Mouse (Mus musculus): ENCODE results near the gene Hist1h2aa. TPM values are rescaled to one million over a fixed set of nuclear protein-coding genes. Genes with fewer than 3 reads are reported as not detected.

Hist1h2aa gene
- not detected for total RNA-seq (2021)
- long read RNA-seq, experiment 1: 0 reads
- long read RNA-seq, experiment 2: 0 reads

- no peak for DNase-seq
These were observed at the start of gene Hist1h2aa for GRCm38 (mm10) chr13:23934211-23934520. Gene Hist1h2aa (plus strand): TSS chr13:23934462.

- DNase-seq: peak; percentile 17 to 28
These were observed 48.7 kb upstream of the Hist1h2aa start for GRCm38 (mm10) chr13:23885540-23885939.

- DNase-seq: no peak
These were observed 47.1 kb upstream of the Hist1h2aa start for GRCm38 (mm10) chr13:23887026-23887725.

GRCm38 (mm10) chr13:23889011-23889605 is 45.2 kb upstream of the Hist1h2aa start:
- no peak for DNase-seq

- DNase-seq: no peak
These were observed 41.5 kb upstream of the Hist1h2aa start for GRCm38 (mm10) chr13:23892592-23893268.

- no peak for DNase-seq
These were observed 41.0 kb upstream of the Hist1h2aa start for GRCm38 (mm10) chr13:23893269-23893593.

- DNase-seq: no peak
These were observed 36.0 kb upstream of the Hist1h2aa start for GRCm38 (mm10) chr13:23898242-23898641.

GRCm38 (mm10) chr13:23906906-23907305 is 27.4 kb upstream of the Hist1h2aa start:
- no peak for DNase-seq

- DNase-seq: no peak
These were observed 24.1 kb upstream of the Hist1h2aa start for GRCm38 (mm10) chr13:23910121-23910520.

- no peak for DNase-seq
These were observed 22.9 kb upstream of the Hist1h2aa start for GRCm38 (mm10) chr13:23911335-23911734.

GRCm38 (mm10) chr13:23913791-23914306 is 20.4 kb upstream of the Hist1h2aa start:
- DNase-seq: peak; percentile 38 to 40

GRCm38 (mm10) chr13:23914376-23915167 is 19.7 kb upstream of the Hist1h2aa start, which contains the start of gene Slc17a4:
Gene Slc17a4 (minus strand): TSS chr13:23915009.
- DNase-seq: peak; percentile 22 to 44

- DNase-seq: peak; percentile 55 to 64
These were observed 18.1 kb upstream of the Hist1h2aa start for GRCm38 (mm10) chr13:23916132-23916531.

GRCm38 (mm10) chr13:23917674-23918073 is 16.6 kb upstream of the Hist1h2aa start:
- DNase-seq: no peak

GRCm38 (mm10) chr13:23925792-23926191 is 8.5 kb upstream of the Hist1h2aa start:
- no peak for DNase-seq

- DNase-seq: peak; percentile 12 to 24
These were observed 5.6 kb upstream of the Hist1h2aa start for GRCm38 (mm10) chr13:23928637-23929036.

GRCm38 (mm10) chr13:23930461-23930860 is 3.8 kb upstream of the Hist1h2aa start:
- no peak for DNase-seq

- DNase-seq: no peak
These were observed 3.4 kb upstream of the Hist1h2aa start for GRCm38 (mm10) chr13:23930904-23931303.

- no peak for DNase-seq
These were observed 646 bp upstream of the Hist1h2aa start, which contains the start of gene Hist1h2ba for GRCm38 (mm10) chr13:23933421-23934210. Gene Hist1h2ba (minus strand): TSS chr13:23934156.

GRCm38 (mm10) chr13:23938699-23939098 is 4.4 kb downstream of the Hist1h2aa start:
- peak; percentile 20 to 37 for DNase-seq

- no peak for DNase-seq
These were observed 6.0 kb downstream of the Hist1h2aa start for GRCm38 (mm10) chr13:23940291-23940690.

Measured in adrenal gland, postnatal 36 days (tissue).